Mouse (Mus musculus): ENCODE measurements at regions not wholly inside any gene's neighbourhood (a gene's known extent, or its start where the extent isn't known, plus 50 kb on each side); places are given as distances from the start of the nearest gene placed in this dataset.

DNA sequence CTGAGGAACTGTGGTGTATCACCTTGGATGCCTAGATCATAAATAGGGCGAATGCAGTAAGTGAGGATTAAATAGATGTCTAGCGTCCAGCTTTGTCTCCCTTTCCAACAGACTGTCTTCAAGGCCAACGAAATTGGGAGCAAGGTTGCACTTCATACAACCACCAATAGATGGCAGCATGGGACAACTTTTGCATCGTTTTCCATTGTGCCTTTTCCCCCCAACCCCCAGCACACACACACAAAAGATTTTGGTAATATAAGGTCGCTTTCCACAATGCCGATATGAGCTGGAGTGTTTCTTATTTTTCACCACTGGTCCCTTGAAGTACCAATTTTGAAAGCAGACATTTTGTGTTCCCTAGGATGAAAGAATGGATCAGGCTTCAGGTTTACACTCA lies 304.7 kb downstream of the BC048507 start:
- peak; percentile 36 to 82 for DNase-seq (ENCODE audit: inconsistent age in 2 of 2, low spot score in 1 of 2)

DNA sequence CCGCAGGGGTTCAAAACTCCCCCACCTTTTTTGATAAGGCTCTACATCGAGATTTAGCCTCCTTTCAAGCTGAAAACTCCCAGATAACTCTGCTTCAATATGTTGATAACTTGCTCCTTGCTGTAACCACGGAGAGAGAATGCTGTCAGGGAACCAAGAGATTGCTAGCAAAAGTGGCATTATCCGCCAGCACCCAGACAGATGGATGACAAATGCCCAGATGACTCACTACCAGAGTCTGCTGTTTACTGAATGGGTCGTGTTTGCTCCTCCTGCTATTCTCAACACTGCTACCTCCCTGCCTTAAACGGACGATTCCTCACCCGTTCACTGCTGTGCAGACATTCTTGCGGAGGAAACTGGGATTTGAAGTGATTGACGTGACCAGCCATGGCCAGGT lies 310.3 kb downstream of the BC048507 start:
- DNase-seq (ENCODE audit: inconsistent age in 2 of 2, low spot score in 1 of 2): peak; percentile 6 to 66

Measured in adrenal gland, adult (tissue).